Mouse (Mus musculus) frontal cortex, postnatal 25 days (tissue): ENCODE measurements around the gene Rabgap1l.

ENCODE experiments used
- DNase-seq, 2 experiments: peaks; one replicate each; pipeline ENCODE4 v3.0.0; 2022; ENCODE audit warnings: low spot score in 2 of 2

Rabgap1l gene

GRCm38 (mm10) chr1:160312658-160313057 lies 480.4 kb downstream of the Rabgap1l start:
- no peak for DNase-seq

GRCm38 (mm10) chr1:160311861-160312260 lies 481.1 kb downstream of the Rabgap1l start:
- no peak for DNase-seq

- DNase-seq = no peak
Observed at GRCm38 (mm10) chr1:160309951-160310350, 483.1 kb downstream of the Rabgap1l start.

DNA sequence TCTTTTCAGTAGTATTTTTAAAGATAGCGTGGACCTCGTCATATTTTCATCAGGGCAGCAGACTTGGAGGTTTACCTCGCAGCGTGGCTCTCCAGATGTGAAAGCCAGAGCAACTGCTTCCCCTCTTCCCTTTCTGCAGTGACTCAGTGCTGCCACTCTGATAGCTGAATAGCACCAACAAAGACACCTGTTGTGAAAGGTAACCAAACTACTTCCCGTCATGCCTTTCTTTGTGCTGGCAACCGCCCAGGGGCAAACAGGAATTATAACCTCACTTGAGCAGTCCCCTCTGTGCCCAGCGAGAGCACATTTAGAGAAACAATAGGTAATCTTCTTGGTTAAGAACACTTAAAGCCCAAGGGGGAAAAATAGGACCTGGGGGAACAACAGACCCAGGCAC lies 484.0 kb downstream of the Rabgap1l start:
- no peak for DNase-seq

GRCm38 (mm10) chr1:160308498-160308897 lies 484.5 kb downstream of the Rabgap1l start:
- DNase-seq = no peak

- DNase-seq = no peak
Observed at GRCm38 (mm10) chr1:160306866-160307616, 486.0 kb downstream of the Rabgap1l start.

- DNase-seq = no peak
Observed at GRCm38 (mm10) chr1:160306336-160306735, 486.7 kb downstream of the Rabgap1l start.

GRCm38 (mm10) chr1:160305826-160306225 lies 487.2 kb downstream of the Rabgap1l start:
- no peak for DNase-seq

DNA sequence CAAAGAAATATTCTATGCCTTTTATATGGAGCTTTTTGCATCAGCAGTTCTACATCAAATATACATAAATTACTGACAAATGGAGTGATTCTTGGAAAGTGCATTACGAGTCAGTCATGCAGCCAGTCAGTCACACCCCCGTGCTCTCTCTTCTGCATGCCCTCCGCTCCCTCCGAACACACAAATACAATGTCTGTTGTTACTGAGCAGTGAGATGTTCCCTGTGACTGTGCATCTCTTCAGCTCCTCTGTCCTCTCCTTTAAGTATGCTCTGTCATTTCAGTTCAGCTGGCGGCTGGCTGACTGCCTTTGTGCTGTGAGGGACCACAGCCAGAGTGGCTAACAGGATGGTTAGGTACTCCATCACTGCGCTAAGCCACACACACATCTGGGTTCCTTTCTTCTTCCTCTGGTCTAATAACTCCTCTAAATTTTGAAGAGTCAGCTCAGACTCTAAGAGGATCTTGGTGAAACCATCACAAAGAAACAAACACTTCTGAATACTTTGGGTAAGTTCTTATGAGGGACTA lies 488.0 kb downstream of the Rabgap1l start:
- DNase-seq = no peak

- DNase-seq = no peak
Observed at GRCm38 (mm10) chr1:160302268-160302667, 490.7 kb downstream of the Rabgap1l start.

GRCm38 (mm10) chr1:160301156-160301555 lies 491.9 kb downstream of the Rabgap1l start:
- DNase-seq = no peak

DNA sequence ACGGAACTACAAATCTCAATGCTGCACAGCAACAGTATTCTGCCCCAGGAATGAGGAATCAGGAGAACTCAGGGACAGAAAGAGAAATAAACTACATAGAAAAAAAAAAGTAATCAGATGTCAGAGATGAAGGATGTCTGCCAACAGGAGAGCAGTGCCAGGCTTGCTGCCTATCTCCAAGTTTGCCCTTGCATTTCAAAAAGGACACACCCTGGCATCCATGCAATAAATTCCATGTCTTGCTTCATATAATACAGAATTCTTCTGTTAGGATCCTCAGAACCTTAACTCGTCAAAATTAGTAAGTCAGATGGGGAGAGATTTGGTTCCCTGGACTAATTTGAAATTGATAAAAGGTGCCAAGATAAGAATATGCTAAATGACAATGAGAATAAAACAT lies 492.3 kb downstream of the Rabgap1l start:
- no peak for DNase-seq

DNA sequence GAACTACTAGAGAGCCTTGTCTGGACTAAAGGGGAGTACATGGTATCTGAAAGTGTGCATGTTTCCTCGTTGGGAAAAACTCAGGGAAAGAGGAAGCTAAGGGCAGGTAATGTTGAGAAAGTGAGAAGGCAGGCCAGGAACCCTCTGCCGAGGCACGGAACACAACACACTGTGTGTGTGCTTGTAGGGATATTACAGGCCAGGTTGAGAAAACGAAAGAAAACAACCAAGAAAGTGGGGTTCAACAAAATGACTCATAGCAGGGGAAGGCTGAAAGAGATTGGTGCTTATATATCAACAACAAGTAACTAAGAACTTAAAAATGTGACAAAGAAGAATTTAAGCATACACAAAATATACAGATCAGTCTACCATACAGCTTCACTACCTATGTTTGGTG lies 493.0 kb downstream of the Rabgap1l start:
- no peak for DNase-seq

- DNase-seq = no peak
Observed at GRCm38 (mm10) chr1:160298893-160299292, 494.1 kb downstream of the Rabgap1l start.

DNA sequence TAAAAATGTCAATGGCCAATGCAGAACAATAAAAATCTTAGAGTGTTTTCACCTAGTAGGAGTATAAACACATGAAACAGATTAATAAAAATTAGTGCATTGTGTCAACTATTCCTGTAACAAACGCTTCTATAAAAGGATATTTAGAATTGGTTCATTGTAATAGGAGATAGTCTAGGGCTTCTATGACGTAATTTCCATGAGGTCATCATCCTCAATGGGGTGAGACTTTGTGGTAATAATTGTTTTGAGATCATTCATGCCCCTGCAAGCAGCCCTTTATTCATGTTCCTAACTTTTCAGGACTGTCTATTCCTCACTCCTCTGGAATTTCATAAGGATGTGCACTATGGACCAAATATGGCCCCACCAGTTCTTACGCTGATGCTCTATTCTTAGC lies 495.3 kb downstream of the Rabgap1l start:
- no peak for DNase-seq

DNA sequence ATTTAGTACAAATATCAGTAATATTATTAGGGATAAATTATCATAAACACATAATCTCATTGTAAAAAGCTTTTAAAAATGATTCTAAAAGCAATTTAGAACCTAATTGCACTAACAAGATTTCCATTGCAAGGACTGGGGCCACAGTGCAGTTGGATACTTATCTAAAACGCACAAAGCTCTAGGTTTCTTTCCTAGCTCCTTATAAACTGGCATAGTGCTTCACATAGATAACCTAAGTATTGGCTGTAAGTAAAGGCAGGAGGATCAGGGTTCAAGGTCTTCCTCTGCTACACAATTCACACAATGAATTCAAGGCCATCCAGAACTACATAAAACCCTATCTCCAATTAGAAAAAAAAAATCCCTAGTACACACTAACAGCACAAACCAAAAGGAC lies 497.7 kb downstream of the Rabgap1l start:
- DNase-seq = no peak

- DNase-seq = no peak
Observed at GRCm38 (mm10) chr1:160293488-160293887, 499.5 kb downstream of the Rabgap1l start.

- no peak for DNase-seq
Observed at GRCm38 (mm10) chr1:160292058-160292457, 501.0 kb downstream of the Rabgap1l start.

- DNase-seq = no peak
Observed at GRCm38 (mm10) chr1:160290242-160290641, 502.8 kb downstream of the Rabgap1l start.

DNA sequence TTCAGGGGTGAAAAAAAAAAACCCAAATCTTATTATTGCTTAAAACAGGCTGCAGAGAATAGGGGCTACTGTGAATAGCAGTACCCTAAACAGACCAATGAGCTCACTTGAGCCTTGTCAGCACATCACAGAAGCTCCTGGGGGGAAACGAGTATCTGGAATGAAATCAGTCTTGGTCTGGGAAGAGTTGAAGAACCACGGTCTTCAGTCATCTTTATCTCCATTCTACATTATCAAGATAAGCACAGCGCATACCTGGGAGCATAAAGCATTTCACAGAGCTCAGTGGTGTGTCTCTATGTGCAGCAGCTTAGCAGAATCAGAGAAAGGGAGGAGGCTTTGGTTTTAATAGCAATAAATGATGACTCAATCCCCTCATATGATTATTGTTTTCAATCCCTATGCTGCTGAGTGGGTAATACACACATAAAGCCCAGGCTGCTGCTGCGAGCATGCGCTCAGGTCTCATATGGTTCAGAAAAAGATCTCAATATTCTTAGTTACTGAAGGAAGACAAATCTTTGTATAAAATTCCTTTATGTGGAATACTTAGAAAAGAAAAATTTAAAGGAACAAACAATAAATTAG lies 505.9 kb downstream of the Rabgap1l start:
- DNase-seq = no peak

DNA sequence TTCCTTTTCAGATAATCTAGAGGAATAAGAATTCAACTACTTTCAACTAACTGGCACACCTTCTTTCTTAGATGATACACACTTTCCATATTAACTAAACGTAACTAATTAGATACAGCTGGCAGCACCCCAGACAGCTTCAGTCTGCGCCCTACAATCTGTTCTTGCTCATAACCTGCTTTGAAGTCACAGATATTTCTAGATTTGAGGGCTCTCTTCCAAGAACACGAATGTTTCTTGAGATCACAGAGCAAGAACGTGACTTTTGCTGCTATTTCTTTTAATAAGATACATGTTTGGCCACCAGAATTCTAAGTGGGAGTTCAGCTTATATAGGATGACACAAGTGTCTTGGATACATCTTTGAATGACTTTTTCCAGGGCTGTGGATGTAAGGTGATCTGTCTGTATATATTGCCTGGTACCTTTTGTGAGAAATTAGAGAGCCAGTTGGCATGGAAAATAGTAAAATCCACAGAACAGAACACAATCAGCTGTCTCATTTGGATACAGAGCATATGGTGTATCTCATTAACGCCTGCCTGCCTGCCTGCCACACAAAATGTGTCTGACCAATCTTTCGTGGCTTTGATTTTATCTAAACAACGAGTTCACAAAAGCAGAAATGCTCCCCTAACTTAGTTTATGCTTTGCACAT lies 506.5 kb downstream of the Rabgap1l start:
- DNase-seq = no peak

- no peak for DNase-seq
Observed at GRCm38 (mm10) chr1:160284241-160284640, 508.8 kb downstream of the Rabgap1l start.
